Mouse (Mus musculus): Measurements from ENCODE around the gene Pitpnm1. TPM values are rescaled to one million over a fixed set of nuclear protein-coding genes. Genes with fewer than 3 reads are reported as not detected.

Pitpnm1 gene
- polyA plus RNA-seq, 1 experiment, result 72.3 TPM

GRCm38 (mm10) chr19:4156771-4157170, 57.0 kb downstream of the Pitpnm1 start:
- Histone ChIP-seq H3K4me1 (ENCODE audit: control insufficient read depth, insufficient read depth, low read length) (no peaks in the 10 kb centered on the region), H3K27ac (ENCODE audit: insufficient read depth, low read depth, low read length) (no peak overlapping the region), H3K4me3 (ENCODE audit: insufficient read depth, low read length) (no peak overlapping the region)
- no peak for TF ChIP-seq POLR2A (IDR thresholded peaks at IDR 0.05; ENCODE audit: borderline replicate concordance, low read depth, low read length)
- no peak for TF ChIP-seq CTCF (IDR thresholded peaks at IDR 0.05; ENCODE audit: low read depth, low read length)

DNA sequence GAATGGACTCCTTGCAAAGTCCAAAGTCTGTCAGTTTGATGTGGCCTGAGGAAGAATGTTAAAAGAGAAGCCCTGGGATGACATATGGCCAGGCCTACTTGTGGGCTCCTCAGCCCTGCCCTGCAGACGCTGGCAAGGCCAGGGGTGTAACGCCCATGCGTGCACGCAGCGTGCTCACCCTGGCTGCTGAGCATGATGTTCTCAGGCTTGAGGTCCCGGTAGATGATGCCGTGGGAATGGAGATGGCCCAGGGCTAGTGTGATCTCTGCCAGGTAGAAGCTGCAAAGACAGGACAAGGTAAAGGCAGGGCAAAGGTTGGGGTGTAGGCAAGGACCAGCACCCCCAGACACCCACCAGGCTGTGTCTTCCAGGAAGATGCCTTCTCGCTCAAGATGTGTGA, 59.3 kb downstream of the Pitpnm1 start:
- H3K27ac ChIP-seq (ENCODE audit: insufficient read depth, low read depth, low read length), result no peak overlapping the region
- TF ChIP-seq CTCF (IDR thresholded peaks at IDR 0.05; ENCODE audit: low read depth, low read length) (no peak), POLR2A (IDR thresholded peaks at IDR 0.05; ENCODE audit: borderline replicate concordance, low read depth, low read length) (no peak)
- H3K4me3 ChIP-seq (ENCODE audit: insufficient read depth, low read length), result no peak overlapping the region
- peaks cover 7% of the 10 kb centered on the region for H3K4me1 ChIP-seq (ENCODE audit: control insufficient read depth, insufficient read depth, low read length)

GRCm38 (mm10) chr19:4162646-4163542, 63.1 kb downstream of the Pitpnm1 start, which contains the start of gene Rps6kb2:
TSS of gene Rps6kb2 (minus strand) at chr19:4163354.
- Histone ChIP-seq H3K4me1 (ENCODE audit: control insufficient read depth, insufficient read depth, low read length) (peaks cover 19% of the 10 kb centered on the region), H3K4me3 (ENCODE audit: insufficient read depth, low read length) (peak within 1 kb of the TSS; percentile 70), H3K27ac (ENCODE audit: insufficient read depth, low read depth, low read length) (peak within 1 kb of the TSS; percentile 85)
- TF ChIP-seq POLR2A (IDR thresholded peaks at IDR 0.05; ENCODE audit: borderline replicate concordance, low read depth, low read length) (no peak), CTCF (IDR thresholded peaks at IDR 0.05; ENCODE audit: low read depth, low read length) (no peak)

GRCm38 (mm10) chr19:4163543-4163887, 63.7 kb downstream of the Pitpnm1 start:
- peaks cover 19% of the 10 kb centered on the region for H3K4me1 ChIP-seq (ENCODE audit: control insufficient read depth, insufficient read depth, low read length)
- peak overlapping the region; percentile 70 for H3K4me3 ChIP-seq (ENCODE audit: insufficient read depth, low read length)
- H3K27ac ChIP-seq (ENCODE audit: insufficient read depth, low read depth, low read length), result peak overlapping the region; percentile 12; the same call in 1 of the 2 replicates
- TF ChIP-seq CTCF (IDR thresholded peaks at IDR 0.05; ENCODE audit: low read depth, low read length) (no peak), POLR2A (IDR thresholded peaks at IDR 0.05; ENCODE audit: borderline replicate concordance, low read depth, low read length) (no peak)

Other genes with a start within 250 kb of the Pitpnm1 start
- gene Chka, start 248.2 kb upstream of the Pitpnm1 start, polyA plus RNA-seq (2012; ENCODE audit: insufficient read depth, insufficient read length, missing spikeins), result 22.0 and 22.5 TPM in 2 replicates
- 488 and 518 TPM in 2 replicates for gene Tcirg1, start 192.9 kb upstream of the Pitpnm1 start, polyA plus RNA-seq (2012; ENCODE audit: insufficient read depth, insufficient read length, missing spikeins)
- gene Ndufs8, start 187.2 kb upstream of the Pitpnm1 start, polyA plus RNA-seq (2012; ENCODE audit: insufficient read depth, insufficient read length, missing spikeins), result 80.5 and 85.1 TPM in 2 replicates
- gene Aldh3b1, start 170.2 kb upstream of the Pitpnm1 start, polyA plus RNA-seq (2012; ENCODE audit: insufficient read depth, insufficient read length, missing spikeins), result 83.9 and 85.6 TPM in 2 replicates
- gene Unc93b1, start 164.8 kb upstream of the Pitpnm1 start, polyA plus RNA-seq (2012; ENCODE audit: insufficient read depth, insufficient read length, missing spikeins), result 1,272 and 1,428 TPM in 2 replicates
- not detected in 2 replicates for gene Aldh3b3, start 141.4 kb upstream of the Pitpnm1 start, polyA plus RNA-seq (2012; ENCODE audit: insufficient read depth, insufficient read length, missing spikeins)
- gene Aldh3b2, start 127.7 kb upstream of the Pitpnm1 start, polyA plus RNA-seq (2012; ENCODE audit: insufficient read depth, insufficient read length, missing spikeins), result not detected in 2 replicates
- 1.1 TPM in 1 of 2 replicates, not detected in the other for gene Acy3, start 113.4 kb upstream of the Pitpnm1 start, polyA plus RNA-seq (2012; ENCODE audit: insufficient read depth, insufficient read length, missing spikeins)
- gene Tbx10, start 107.2 kb upstream of the Pitpnm1 start, polyA plus RNA-seq (2012; ENCODE audit: insufficient read depth, insufficient read length, missing spikeins), result not detected in 2 replicates
- gene Nudt8, start 99.4 kb upstream of the Pitpnm1 start, polyA plus RNA-seq (2012; ENCODE audit: insufficient read depth, insufficient read length, missing spikeins), result 7.0 and 9.9 TPM in 2 replicates
- 0.80 and 1.3 TPM in 2 replicates for gene Gm49405, start 99.4 kb upstream of the Pitpnm1 start, polyA plus RNA-seq (2012; ENCODE audit: insufficient read depth, insufficient read length, missing spikeins)
- 1.4 and 3.4 TPM in 2 replicates for gene Doc2g, start 96.7 kb upstream of the Pitpnm1 start, polyA plus RNA-seq (2012; ENCODE audit: insufficient read depth, insufficient read length, missing spikeins)
- gene Ndufv1, start 87.2 kb upstream of the Pitpnm1 start, polyA plus RNA-seq (2012; ENCODE audit: insufficient read depth, insufficient read length, missing spikeins), result 62.3 TPM in 2 replicates
- 103 and 118 TPM in 2 replicates for gene Gstp1, start 62.0 kb upstream of the Pitpnm1 start, polyA plus RNA-seq (2012; ENCODE audit: insufficient read depth, insufficient read length, missing spikeins)
- gene Gstp2, start 54.0 kb upstream of the Pitpnm1 start, polyA plus RNA-seq (2012; ENCODE audit: insufficient read depth, insufficient read length, missing spikeins), result 2.6 TPM in 1 of 2 replicates, not detected in the other
- gene Gstp3, start 40.4 kb upstream of the Pitpnm1 start, polyA plus RNA-seq (2012; ENCODE audit: insufficient read depth, insufficient read length, missing spikeins), result not detected in 2 replicates
- gene Cabp2, start 18.4 kb upstream of the Pitpnm1 start, polyA plus RNA-seq (2012; ENCODE audit: insufficient read depth, insufficient read length, missing spikeins), result not detected in 2 replicates
- gene Cdk2ap2, start 2.8 kb upstream of the Pitpnm1 start, polyA plus RNA-seq (2012; ENCODE audit: insufficient read depth, insufficient read length, missing spikeins), result 98.0 and 98.3 TPM in 2 replicates
- gene Aip, start 25.9 kb downstream of the Pitpnm1 start, polyA plus RNA-seq (2012; ENCODE audit: insufficient read depth, insufficient read length, missing spikeins), result 75.1 and 75.6 TPM in 2 replicates
- gene Gpr152, start 39.8 kb downstream of the Pitpnm1 start, polyA plus RNA-seq (2012; ENCODE audit: insufficient read depth, insufficient read length, missing spikeins), result not detected in 2 replicates
- gene Cabp4, start 44.0 kb downstream of the Pitpnm1 start, polyA plus RNA-seq (2012; ENCODE audit: insufficient read depth, insufficient read length, missing spikeins), result not detected in 2 replicates
- 276 and 314 TPM in 2 replicates for gene Coro1b, start 48.6 kb downstream of the Pitpnm1 start, polyA plus RNA-seq (2012; ENCODE audit: insufficient read depth, insufficient read length, missing spikeins)
- gene Ptprcap, start 53.6 kb downstream of the Pitpnm1 start, polyA plus RNA-seq (2012; ENCODE audit: insufficient read depth, insufficient read length, missing spikeins), result 0.87 and 2.3 TPM in 2 replicates
- gene Rps6kb2, start 63.4 kb downstream of the Pitpnm1 start, polyA plus RNA-seq (2012; ENCODE audit: insufficient read depth, insufficient read length, missing spikeins), result 32.3 and 39.5 TPM in 2 replicates
- 0.68 and 1.1 TPM in 2 replicates for gene Carns1, start 75.5 kb downstream of the Pitpnm1 start, polyA plus RNA-seq (2012; ENCODE audit: insufficient read depth, insufficient read length, missing spikeins)
- gene Tbc1d10c, start 91.3 kb downstream of the Pitpnm1 start, polyA plus RNA-seq (2012; ENCODE audit: insufficient read depth, insufficient read length, missing spikeins), result 0.77 and 0.83 TPM in 2 replicates
- gene Ppp1ca, start 92.1 kb downstream of the Pitpnm1 start, polyA plus RNA-seq (2012; ENCODE audit: insufficient read depth, insufficient read length, missing spikeins), result 299 and 331 TPM in 2 replicates
- gene Rad9a, start 101.7 kb downstream of the Pitpnm1 start, polyA plus RNA-seq (2012; ENCODE audit: insufficient read depth, insufficient read length, missing spikeins), result 25.1 and 27.2 TPM in 2 replicates
- gene Clcf1, start 114.2 kb downstream of the Pitpnm1 start, polyA plus RNA-seq (2012; ENCODE audit: insufficient read depth, insufficient read length, missing spikeins), result 0.40 and 0.56 TPM in 2 replicates
- not detected in 2 replicates for gene AC109138.7, start 114.4 kb downstream of the Pitpnm1 start, polyA plus RNA-seq (2012; ENCODE audit: insufficient read depth, insufficient read length, missing spikeins)
- 77.5 and 93.5 TPM in 2 replicates for gene Pold4, start 131.9 kb downstream of the Pitpnm1 start, polyA plus RNA-seq (2012; ENCODE audit: insufficient read depth, insufficient read length, missing spikeins)
- gene Ssh3, start 169.2 kb downstream of the Pitpnm1 start, polyA plus RNA-seq (2012; ENCODE audit: insufficient read depth, insufficient read length, missing spikeins), result 84.2 and 87.6 TPM in 2 replicates
- 21.8 TPM in 2 replicates for gene Ankrd13d, start 183.1 kb downstream of the Pitpnm1 start, polyA plus RNA-seq (2012; ENCODE audit: insufficient read depth, insufficient read length, missing spikeins)
- 250 and 278 TPM in 2 replicates for gene Grk2, start 206.2 kb downstream of the Pitpnm1 start, polyA plus RNA-seq (2012; ENCODE audit: insufficient read depth, insufficient read length, missing spikeins)

Data from bone marrow macrophage, adult 2 months (primary cell).